Mouse (Mus musculus) testis, postnatal 10 days (tissue): ENCODE results near the gene Top2a.

ENCODE experiments used
- DNase-seq: peaks from one replicate; pipeline ENCODE4 v3.0.0; 2021; ENCODE audit warnings: low spot score

The Top2a gene

GRCm38 (mm10) chr11:98964616-98965415 is 59.2 kb downstream of the Top2a start:
- no peak for DNase-seq

DNA sequence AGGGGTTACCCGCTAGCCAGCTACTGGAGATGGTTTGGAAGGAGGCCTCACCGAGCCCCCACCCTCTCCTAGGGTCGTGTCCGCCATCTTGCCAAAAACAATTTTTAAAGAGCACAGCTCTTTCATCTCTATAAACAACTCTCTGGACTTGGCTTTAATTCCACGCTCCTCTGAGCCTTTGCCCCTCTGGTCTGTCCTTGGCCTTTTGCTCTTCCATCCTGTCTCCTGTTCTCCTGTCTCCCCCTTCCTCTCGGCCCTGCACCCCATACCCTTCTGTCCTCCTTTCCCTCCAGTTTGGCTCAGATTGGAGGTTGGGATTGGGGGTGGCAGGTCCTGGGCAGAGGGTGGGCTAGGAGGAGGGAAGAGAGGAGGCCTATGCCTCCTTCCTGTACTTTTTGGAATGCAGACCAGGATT is 59.8 kb downstream of the Top2a start:
- no peak for DNase-seq

DNA sequence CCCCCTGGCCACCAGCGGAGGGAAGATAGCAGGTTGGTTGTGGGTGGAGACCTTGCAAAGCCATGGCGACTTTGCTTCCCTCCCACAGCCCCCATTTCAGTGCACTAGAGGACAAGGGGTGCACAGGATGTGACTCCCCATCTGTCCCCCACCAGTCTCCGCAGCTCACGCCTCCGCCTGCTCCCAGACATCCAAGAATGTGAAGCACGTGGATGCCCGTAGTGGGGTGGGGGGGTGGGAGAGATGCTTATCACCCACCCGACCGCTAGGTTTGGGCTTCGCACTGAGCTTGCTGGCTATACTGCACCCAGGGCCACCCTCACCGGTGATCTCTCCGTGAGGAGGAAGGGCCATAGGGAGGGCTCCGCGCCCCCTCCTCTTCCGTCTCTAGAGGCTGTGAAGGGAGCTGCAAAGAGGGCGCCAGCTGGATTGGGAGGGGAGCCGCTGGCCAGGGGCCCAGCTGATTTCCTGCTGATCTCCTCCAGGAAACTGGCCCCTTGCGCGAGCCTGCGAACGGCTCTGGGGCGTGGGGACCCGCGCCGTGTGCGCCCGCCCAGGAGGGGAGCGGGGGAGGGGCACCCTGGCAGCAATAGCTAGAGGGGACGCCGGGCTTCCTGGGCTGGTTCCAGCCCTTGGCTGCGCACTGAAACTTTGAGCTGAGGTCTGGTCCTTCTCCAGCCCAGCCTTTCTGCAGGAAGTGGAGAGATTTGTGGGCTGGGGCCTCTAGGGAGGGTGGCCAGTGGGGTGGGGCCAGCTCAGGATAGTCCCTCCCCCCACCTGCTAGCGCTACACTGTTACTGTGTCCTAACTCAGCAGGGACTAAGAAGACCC is 60.6 kb downstream of the Top2a start:
- peak; percentile 92 for DNase-seq

DNA sequence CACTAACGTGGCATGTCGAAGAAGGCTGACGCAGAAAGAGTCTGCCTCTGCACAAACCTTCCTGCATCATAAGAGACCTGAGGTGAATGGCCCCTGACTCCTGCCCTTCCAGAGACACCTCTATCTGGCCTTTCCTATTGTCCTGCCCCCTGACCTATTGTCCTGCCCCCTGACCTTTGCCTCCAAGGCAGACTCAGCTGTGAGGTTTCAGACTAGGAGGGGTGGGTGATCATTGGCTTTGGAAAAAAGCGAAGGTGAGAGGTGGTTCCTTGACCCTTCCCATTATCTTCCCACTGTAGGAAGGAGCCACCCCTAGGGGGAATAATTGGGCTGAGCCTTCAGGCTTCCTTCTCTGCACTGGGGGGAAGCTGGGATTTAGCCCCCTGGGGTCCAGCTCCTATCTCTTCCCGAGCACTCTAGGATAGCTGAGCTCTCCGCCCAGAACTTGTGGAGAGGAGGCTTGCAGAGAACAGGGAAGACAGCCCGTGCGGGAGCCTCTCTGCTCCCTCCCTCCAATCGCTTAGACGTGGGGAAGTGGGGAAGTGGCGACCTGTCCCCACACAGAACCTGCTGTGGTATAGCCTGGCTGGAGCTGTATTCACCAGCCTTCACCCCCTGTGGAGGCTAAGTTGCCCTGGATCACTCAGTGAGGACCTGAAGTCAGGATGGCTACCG is 61.4 kb downstream of the Top2a start:
- DNase-seq = no peak

DNA sequence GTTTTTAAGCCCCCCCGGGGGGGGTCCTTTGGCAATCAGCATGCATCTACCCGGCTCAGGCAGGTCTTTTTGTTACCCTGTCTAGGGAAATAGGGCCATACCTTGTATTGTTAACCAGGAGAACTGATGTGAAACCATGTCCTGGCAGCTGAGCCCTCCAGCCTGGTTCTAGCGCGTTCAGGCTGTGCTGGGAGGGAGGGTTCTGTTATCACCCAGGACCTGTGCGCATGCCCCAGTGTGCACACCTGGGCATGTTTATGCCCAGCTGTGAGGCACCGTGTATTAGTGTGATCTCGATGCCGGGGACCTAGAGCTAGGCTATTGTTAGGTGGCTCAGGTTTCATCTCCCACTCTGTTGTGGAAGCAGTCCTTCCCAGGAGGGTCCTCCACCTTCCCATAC is 62.2 kb downstream of the Top2a start:
- DNase-seq = no peak

GRCm38 (mm10) chr11:98961051-98961592 is 62.9 kb downstream of the Top2a start:
- no peak for DNase-seq

GRCm38 (mm10) chr11:98960313-98960906 is 63.6 kb downstream of the Top2a start:
- DNase-seq = peak; percentile 91

DNA sequence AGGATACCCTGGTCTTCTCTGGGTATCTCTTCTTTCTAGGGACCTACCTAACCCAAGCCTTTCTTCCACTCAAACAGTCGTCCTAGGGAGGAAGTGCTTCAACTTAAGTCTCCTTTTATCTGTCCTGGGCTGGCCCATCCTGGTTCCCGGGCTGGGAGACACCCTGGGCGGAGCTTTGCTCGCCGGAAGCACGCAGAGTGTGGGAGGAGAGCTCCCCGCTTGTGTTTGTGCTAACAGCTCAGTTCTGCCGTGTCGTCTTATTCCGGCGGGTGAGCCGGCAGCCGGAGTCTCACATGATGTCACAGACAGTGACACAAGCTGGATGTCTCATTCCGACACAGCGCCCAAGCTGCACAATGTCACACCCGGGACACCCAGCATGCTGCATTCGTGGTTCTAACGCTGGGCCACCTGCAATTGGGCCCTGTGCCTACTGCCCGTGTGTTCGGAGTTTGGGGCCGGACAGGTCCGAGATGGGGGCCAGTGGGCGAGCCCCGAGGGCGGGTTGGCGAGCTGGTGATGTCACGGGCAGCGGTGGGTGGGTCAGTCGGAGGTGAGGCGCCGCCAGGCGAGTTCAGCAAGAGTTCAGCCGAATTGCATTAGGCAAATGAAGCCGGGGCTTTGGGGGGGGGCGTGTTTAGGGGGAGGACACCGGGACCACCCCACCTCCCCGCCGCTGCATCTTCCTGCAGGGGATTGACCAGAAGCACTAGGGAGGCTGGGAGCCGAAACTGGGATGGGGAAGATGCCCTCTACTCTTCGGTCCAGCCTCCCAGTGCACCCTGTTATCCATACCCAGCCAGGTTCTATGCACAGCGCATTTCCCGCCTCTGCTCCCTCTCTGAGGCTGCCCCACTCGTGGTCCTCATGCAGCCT is 64.3 kb downstream of the Top2a start:
- peak; percentile 85 for DNase-seq

- no peak for DNase-seq
Observed at GRCm38 (mm10) chr11:98956340-98956739, 67.6 kb downstream of the Top2a start.

DNA sequence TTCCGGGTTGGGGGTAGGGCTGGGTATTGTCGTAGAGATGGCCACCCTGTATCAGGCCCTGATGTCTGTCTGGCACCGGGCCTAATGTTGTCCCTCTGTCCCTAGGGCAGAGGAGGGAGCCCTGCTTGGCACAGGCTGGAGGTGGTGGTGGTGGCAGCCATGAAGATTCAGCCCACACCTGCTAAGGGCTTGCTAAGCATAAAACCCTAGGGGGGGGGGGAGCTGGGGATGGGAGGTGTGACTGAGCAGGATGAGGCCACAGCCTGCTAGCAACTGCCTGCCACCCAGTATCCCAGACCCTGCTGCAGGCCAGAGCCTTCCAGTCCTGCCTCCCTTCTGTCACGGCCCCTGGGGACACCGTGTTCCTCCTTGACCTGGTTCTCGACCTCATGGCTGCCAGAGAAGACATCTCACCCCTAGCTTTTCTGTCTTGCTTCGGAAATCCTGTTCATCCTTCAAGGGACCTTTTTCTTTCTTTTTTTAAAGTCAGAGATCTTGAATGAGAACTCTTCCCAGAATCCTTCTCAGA is 68.2 kb downstream of the Top2a start:
- no peak for DNase-seq

GRCm38 (mm10) chr11:98954801-98955706 is 68.9 kb downstream of the Top2a start:
- no peak for DNase-seq

- DNase-seq = peak; percentile 96
Observed at GRCm38 (mm10) chr11:98954373-98954772, 69.6 kb downstream of the Top2a start.

DNA sequence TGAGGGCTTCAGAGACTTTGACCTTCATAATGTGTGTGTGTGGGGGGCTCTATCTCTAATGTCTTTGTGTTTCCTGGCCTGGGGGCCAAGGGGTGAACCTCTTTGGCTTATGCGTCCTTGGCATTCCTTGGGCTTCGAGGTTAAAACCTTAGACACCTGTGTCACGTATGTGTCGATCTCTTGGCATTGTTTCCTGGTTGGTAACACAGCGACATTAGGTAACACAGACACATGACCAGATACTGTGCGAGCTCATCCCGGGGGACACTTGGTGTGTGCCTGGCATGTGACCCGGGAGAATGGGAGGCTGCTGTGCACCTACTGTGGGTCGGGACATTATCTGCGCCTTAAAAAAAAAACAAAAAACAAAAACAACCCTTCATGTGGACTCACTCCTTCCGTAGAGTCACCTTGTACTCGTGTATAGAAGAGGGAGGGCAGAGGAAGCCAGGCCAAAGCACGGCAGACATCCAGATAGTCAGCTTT is 70.1 kb downstream of the Top2a start:
- no peak for DNase-seq

DNA sequence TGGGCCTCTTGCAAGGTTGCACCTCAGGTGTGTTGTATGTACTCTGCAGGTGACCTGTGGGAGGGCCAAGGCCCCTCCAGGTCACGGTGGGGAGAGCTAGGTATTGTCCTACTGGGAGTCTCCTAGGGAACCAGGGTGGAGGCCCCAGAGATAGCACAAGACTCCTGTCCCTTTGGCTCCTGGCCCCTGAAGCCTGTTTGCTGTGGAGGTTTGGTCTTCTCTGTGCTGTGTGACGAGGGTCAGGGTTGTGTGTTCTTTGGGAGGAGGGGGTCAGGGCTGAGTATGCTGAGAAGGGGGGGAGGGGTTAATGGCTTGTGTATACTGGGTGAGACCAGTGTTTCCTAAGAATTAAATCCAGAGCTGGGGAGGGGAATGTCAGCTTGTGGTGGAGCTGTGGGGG is 70.6 kb downstream of the Top2a start:
- DNase-seq = no peak

GRCm38 (mm10) chr11:98952736-98953135 is 71.3 kb downstream of the Top2a start:
- DNase-seq = no peak

DNA sequence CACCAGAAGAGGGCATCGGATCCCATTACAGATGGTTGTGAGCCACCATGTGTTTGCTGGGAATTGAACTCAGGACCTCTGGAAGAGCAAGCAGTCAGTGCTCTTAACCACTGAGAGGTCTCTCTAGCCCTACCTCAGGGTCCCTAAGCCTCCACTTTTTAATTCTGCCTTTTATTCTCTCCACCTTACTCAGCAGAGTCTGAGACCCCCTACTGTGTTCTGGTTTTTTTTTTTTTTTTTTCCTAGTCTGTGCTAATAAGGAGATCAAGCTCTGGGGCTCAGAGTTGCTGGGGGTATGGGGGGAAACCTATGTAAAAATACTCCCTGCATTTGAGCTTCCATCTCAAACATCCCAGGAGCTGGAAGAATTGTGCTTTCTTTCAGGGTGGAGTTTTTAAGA is 71.9 kb downstream of the Top2a start:
- no peak for DNase-seq

GRCm38 (mm10) chr11:98951026-98951906 is 72.7 kb downstream of the Top2a start:
- peak; percentile 92 for DNase-seq

DNA sequence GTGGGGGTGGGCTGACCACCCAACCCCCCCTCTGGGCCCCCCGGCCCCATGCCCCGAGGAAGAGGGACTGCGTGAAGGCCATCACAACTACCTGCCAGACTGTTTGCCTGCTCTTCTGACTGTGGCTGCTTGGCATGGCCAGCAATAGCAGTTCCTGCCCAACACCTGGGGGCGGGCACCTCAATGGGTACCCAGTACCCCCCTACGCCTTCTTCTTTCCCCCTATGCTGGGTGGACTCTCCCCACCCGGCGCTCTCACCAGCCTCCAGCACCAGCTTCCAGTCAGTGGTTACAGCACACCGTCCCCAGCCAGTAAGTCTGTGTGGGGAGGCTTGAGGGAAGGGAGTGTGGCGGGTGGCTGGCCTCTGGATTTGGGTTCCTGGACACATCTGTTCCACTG is 73.5 kb downstream of the Top2a start:
- DNase-seq = no peak
